Mouse (Mus musculus) hindbrain, postnatal 0 days (tissue): ENCODE data around the gene Vps39. TPM values are rescaled to one million over a fixed set of nuclear protein-coding genes. Genes with fewer than 3 reads are reported as not detected.

Experiments
- ATAC-seq: fragments of 200-750 bp; cut with Nextera tagmentation; 2 replicates; pipeline ENCODE4 v1.8.0; 2017; ENCODE audit warnings: mild to moderate bottlenecking, moderate TSS enrichment, moderate library complexity
- DNase-seq: peaks from one replicate; pipeline ENCODE4 v3.0.0-alpha.2; 2015; ENCODE audit warnings: low spot score
- H3K27ac ChIP-seq: fragments of 300-500 bp; sonication (generic); 2 replicates; pipeline ENCODE4 v1.5.1; 2014; ENCODE audit warnings: mild to moderate bottlenecking
- H3K27me3 ChIP-seq: fragments of 300-500 bp; sonication (generic); 2 replicates; pipeline ENCODE4 v1.6.1; 2014; ENCODE audit warnings: low read length, mixed read lengths; ENCODE audit not compliant: insufficient read depth
- H3K36me3 ChIP-seq: fragments of 300-500 bp; sonication (generic); 2 replicates; pipeline ENCODE4 v1.6.1; 2014; ENCODE audit warnings: low read length, mixed read lengths; ENCODE audit not compliant: insufficient read depth
- H3K4me1 ChIP-seq: fragments of 300-500 bp; sonication (generic); 2 replicates; pipeline ENCODE4 v1.6.1; 2014; ENCODE audit warnings: antibody characterized with exemption, low read length, mixed read lengths; ENCODE audit not compliant: insufficient read depth
- H3K4me2 ChIP-seq: fragments of 300-500 bp; sonication (generic); 2 replicates; pipeline ENCODE4 v1.6.1; 2014; ENCODE audit warnings: low read depth, mild to moderate bottlenecking, low read length, moderate library complexity, mixed read lengths
- H3K4me3 ChIP-seq: fragments of 300-500 bp; sonication (generic); 2 replicates; pipeline ENCODE4 v1.5.1; 2014; ENCODE audit warnings: low read length
- H3K9ac ChIP-seq: fragments of 300-500 bp; sonication (generic); replicated peaks from 2 replicates; pipeline ENCODE4 v1.6.1; 2014; ENCODE audit warnings: mild to moderate bottlenecking, low read length, moderate library complexity, mixed read lengths
- H3K9me3 ChIP-seq: fragments of 300-500 bp; sonication (generic); 2 replicates; pipeline ENCODE4 v1.6.1; 2016; ENCODE audit warnings: low read length, mixed read lengths
- CTCF ChIP-seq: IDR thresholded peaks from 2 replicates; pipeline ENCODE4 v1.5.1; 2016; ENCODE audit warnings: antibody characterized with exemption, control low read depth, low read depth
- WGBS: fragments of 180-500 bp; shearing (Covaris S2); extraction: QIAGEN DNeasy Blood & Tissue Kit; methylation state at CpG from one replicate; pipeline ENCODE4 v1.1.7; 2014; 5-methylcytosine and 5-hydroxymethylcytosine counted together
- polyA plus RNA-seq: library from polyadenylated mRNA; unstranded; fragments of >200 nt; fragmentation: Nextera tagmentation; extraction: Ambion mirVana; gene quantifications from 2 replicates; pipeline ENCODE4 v1.2.1, GENCODE M21; 2015
- total RNA-seq: library from RNA; depleted of rRNA; stranded (reverse); fragments of >200 nt; gene quantifications from 2 replicates; pipeline ENCODE4 v1.2.3, GENCODE M21; 2014; rRNA removed

Gene Vps39
- total and polyA plus RNA-seq, 2 experiments from 2014 or later = 32.2 to 67.4 TPM

DNA sequence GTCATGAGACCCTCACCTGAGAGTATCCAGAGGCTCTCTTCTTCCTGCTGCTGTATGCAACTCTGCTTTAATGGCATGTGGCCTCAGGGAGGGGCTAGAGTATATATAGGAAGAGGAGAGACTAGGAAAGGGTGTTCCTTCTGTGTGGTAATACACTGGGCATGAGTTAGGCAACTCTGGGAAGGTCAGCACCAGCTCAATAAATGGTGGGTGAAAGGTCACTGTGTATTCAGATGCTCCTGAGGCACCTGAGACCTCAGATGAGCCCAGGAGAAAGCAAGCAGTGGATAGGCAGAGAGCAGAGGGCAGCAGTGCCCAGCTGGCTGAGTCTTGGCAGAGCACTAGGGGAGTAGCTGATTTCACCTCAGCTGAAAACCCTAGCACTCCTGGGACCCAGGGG lies 68.2 kb downstream of the Vps39 start:
- no peaks in the 10 kb centered on the region for H3K4me1 ChIP-seq
- TF ChIP-seq CTCF = no peak
- H3K4me2 ChIP-seq = no peak overlapping the region
- H3K4me3 ChIP-seq = no peak overlapping the region
- H3K27me3 ChIP-seq = no peaks in the 10 kb centered on the region
- no peak overlapping the region for H3K9ac ChIP-seq
- no peak overlapping the region for H3K27ac ChIP-seq
- DNase-seq (no peak), ATAC-seq (no peak)
- no peaks in the 10 kb centered on the region for H3K9me3 ChIP-seq
- no peaks in the 10 kb centered on the region for H3K36me3 ChIP-seq

DNA sequence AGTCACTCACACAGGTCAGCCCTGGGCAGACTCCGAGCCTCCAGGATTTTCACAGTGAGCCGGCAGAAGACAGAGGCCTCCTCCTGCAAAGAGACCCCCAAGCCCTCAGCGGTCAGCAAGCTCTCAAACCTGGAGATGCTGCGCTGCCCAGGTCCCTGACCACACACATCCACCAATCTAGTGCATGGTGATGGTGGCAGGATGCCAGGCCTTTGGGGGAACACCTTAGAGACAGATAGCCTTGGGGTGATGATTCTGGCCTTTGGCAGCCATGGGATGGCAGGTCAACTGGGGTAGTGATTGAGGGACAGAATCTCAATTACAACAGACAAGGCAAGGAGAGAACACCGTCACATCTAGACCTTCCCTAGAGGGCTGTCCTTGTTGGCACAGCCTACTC lies 68.8 kb downstream of the Vps39 start:
- WGBS = 86% methylated on average over 5 of the region's 5 CpGs
- Histone ChIP-seq H3K36me3 (no peaks in the 10 kb centered on the region), H3K4me2 (no peak overlapping the region), H3K27me3 (no peaks in the 10 kb centered on the region), H3K9me3 (no peaks in the 10 kb centered on the region), H3K4me1 (no peaks in the 10 kb centered on the region), H3K9ac (no peak overlapping the region), H3K27ac (no peak overlapping the region), H3K4me3 (no peak overlapping the region)
- TF ChIP-seq CTCF = no peak
- DNase-seq (no peak), ATAC-seq (no peak)

DNA sequence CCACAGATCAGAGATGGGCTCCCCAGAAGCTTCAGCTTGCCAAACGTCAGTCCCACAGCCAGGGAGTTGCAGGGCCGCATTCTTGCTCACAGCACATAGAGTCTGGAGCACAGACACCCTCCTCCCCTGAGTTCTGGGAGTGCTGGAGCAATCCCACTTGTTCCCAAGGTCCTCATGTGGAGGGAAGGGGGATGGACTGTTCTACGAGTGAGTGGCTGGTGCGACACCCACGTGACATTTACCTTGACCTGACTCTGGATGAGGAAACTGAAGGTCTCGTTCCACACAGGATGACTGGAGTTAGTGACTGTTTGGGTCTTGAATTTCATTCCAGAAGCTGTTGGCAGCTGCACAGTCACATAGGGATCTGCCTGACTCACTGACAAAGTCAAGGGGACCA lies 69.4 kb downstream of the Vps39 start:
- H3K27ac ChIP-seq = no peak overlapping the region
- ATAC-seq (no peak), DNase-seq (no peak)
- H3K4me2 ChIP-seq = no peak overlapping the region
- no peaks in the 10 kb centered on the region for H3K36me3 ChIP-seq
- no peak for TF ChIP-seq CTCF
- 62% methylated on average over 6 of the region's 6 CpGs for WGBS
- no peaks in the 10 kb centered on the region for H3K4me1 ChIP-seq
- no peaks in the 10 kb centered on the region for H3K9me3 ChIP-seq
- H3K27me3 ChIP-seq = no peaks in the 10 kb centered on the region
- no peak overlapping the region for H3K4me3 ChIP-seq
- no peak overlapping the region for H3K9ac ChIP-seq

DNA sequence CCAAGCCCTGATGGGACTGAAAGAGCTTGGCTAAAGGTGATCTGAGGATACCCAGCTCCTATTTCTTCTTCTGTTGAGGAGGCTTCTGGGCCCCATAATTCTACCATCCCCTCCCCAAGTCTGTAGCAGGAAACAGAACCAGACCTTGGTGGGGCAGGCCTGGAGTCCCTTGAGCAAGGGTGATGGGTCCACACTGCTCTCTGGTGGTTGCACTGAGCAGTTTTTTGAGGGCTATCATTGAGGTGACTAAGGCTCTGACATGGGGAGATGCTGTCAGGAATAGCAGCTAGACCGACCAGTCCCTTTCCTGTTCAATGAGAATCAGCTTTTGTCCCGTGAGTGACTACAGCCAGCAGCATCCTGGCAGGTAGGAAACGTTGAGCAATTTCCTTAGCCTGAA lies 71.7 kb downstream of the Vps39 start:
- no peaks in the 10 kb centered on the region for H3K4me1 ChIP-seq
- peak; percentile 42 for TF ChIP-seq CTCF
- no peak overlapping the region for H3K4me2 ChIP-seq
- H3K4me3 ChIP-seq = no peak overlapping the region
- H3K9me3 ChIP-seq = no peaks in the 10 kb centered on the region
- no peaks in the 10 kb centered on the region for H3K36me3 ChIP-seq
- 56% methylated on average over 3 of the region's 3 CpGs for WGBS
- H3K9ac ChIP-seq = no peak overlapping the region
- H3K27ac ChIP-seq = no peak overlapping the region
- no peaks in the 10 kb centered on the region for H3K27me3 ChIP-seq
- ATAC-seq (no peak), DNase-seq (no peak)

DNA sequence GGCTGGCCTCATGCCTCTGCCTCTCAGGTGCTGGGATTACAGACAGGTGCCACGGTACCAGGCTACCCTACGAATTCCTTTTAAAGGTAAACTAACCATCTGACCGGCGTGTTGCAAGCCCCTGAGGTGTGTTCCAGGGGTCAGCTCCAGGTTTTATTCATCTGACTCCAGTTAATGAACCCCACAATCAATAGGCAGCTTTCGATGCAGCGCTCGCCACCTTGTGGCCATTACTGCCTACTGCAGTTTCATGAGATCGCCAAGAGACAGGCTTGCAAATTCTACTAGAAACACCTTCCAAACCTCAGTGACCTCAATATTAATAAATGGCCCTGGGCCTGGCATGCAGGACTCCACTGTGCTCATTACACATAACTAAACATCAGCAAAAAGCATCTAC lies 73.0 kb downstream of the Vps39 start:
- 18% methylated on average over 8 of the region's 8 CpGs for WGBS
- H3K4me3 ChIP-seq = no peak overlapping the region
- ATAC-seq (peak; percentile 21; the same call in 1 of the 2 replicates), DNase-seq (peak; percentile 78)
- no peak overlapping the region for H3K4me2 ChIP-seq
- H3K4me1 ChIP-seq = no peaks in the 10 kb centered on the region
- no peaks in the 10 kb centered on the region for H3K27me3 ChIP-seq
- no peaks in the 10 kb centered on the region for H3K9me3 ChIP-seq
- H3K27ac ChIP-seq = no peak overlapping the region
- no peaks in the 10 kb centered on the region for H3K36me3 ChIP-seq
- H3K9ac ChIP-seq = no peak overlapping the region
- peak; percentile 90 for TF ChIP-seq CTCF

DNA sequence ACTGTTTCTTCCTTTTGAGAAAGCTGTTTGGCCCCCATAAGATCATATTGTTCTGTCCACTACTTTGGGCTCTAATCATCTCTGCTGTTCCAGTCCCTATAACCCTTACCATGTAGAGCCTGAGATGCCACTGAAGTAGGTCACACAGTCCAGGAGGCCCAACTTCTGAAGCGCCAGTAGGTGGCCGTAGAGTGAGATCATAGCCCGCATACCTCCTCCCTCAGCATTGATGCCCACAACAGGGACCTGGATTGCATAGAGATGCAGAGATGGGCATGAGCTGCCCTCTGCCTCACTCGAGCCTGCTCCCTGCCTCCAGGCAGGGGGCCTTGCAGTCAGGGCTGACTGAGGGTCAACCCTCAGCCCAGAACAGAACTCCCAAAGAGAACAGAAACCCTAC lies 76.0 kb downstream of the Vps39 start:
- WGBS = 74% methylated on average over 4 of the region's 4 CpGs
- H3K27ac ChIP-seq = no peak overlapping the region
- H3K27me3 ChIP-seq = no peaks in the 10 kb centered on the region
- no peak for DNase-seq
- H3K4me1 ChIP-seq = no peaks in the 10 kb centered on the region
- H3K9me3 ChIP-seq = no peaks in the 10 kb centered on the region
- H3K4me2 ChIP-seq = no peak overlapping the region
- H3K36me3 ChIP-seq = no peaks in the 10 kb centered on the region
- no peak overlapping the region for H3K4me3 ChIP-seq
- no peak overlapping the region for H3K9ac ChIP-seq
- ATAC-seq = no peak
- no peak for TF ChIP-seq CTCF

DNA sequence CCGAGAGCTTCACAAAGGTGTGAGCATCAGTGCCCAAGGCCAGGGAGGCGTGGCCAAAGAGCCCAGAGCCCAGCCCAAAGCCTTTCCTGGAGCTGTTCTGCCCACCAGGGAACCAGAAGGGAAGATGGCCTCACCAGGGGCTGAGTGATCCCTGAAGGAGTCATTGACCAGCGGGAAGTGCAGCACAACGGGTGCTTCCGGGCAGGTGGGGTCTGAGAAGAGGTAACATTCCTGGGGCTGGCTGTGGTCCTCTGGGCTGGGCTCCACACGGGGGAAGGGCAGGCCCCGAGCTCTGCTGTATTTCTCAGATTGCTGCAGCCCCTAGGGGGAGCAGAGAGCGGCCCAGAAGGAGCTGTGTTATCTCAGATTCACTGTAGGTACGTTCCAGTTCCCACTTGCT lies 84.3 kb downstream of the Vps39 start:
- no peaks in the 10 kb centered on the region for H3K27me3 ChIP-seq
- 2% methylated on average over 9 of the region's 9 CpGs for WGBS
- H3K36me3 ChIP-seq = no peaks in the 10 kb centered on the region
- TF ChIP-seq CTCF = peak; percentile 50
- no peaks in the 10 kb centered on the region for H3K9me3 ChIP-seq
- peak; percentile 19 for DNase-seq
- no peak for ATAC-seq
- H3K4me2 ChIP-seq = peak overlapping the region; percentile 13; the same call in 1 of the 2 replicates
- H3K27ac ChIP-seq = no peak overlapping the region
- H3K4me1 ChIP-seq = no peaks in the 10 kb centered on the region
- no peak overlapping the region for H3K4me3 ChIP-seq
- no peak overlapping the region for H3K9ac ChIP-seq

Other genes with a start within 250 kb of the Vps39 start
- 6.3 and 7.1 TPM in 2 replicates for gene Ehd4, start 198.5 kb downstream of the Vps39 start, total RNA-seq
- gene Ehd4, start 198.5 kb downstream of the Vps39 start, polyA plus RNA-seq = 24.6 and 25.2 TPM in 2 replicates
- gene Pla2g4e, start 107.8 kb downstream of the Vps39 start, total RNA-seq = 14.9 and 15.0 TPM in 2 replicates
- gene Pla2g4e, start 107.8 kb downstream of the Vps39 start, polyA plus RNA-seq = 6.7 and 8.0 TPM in 2 replicates
- gene Pla2g4d, start 63.9 kb downstream of the Vps39 start, total RNA-seq = 0.14 and 0.16 TPM in 2 replicates
- 0.20 TPM in 2 replicates for gene Pla2g4d, start 63.9 kb downstream of the Vps39 start, polyA plus RNA-seq
- not detected in 2 replicates for gene Pla2g4f, start 39.0 kb downstream of the Vps39 start, total RNA-seq
- gene Pla2g4f, start 39.0 kb downstream of the Vps39 start, polyA plus RNA-seq = not detected in 2 replicates
- 7.5 and 10.5 TPM in 2 replicates for gene Ganc, start 50.8 kb upstream of the Vps39 start, total RNA-seq
- 8.2 and 9.1 TPM in 2 replicates for gene Ganc, start 50.8 kb upstream of the Vps39 start, polyA plus RNA-seq
- gene Tmem87a, start 51.0 kb upstream of the Vps39 start, total RNA-seq = 23.2 and 25.0 TPM in 2 replicates
- gene Tmem87a, start 51.0 kb upstream of the Vps39 start, polyA plus RNA-seq = 7.4 and 7.9 TPM in 2 replicates
- gene Capn3, start 102.9 kb upstream of the Vps39 start, total RNA-seq = 0.42 and 5.5 TPM in 2 replicates
- 1.2 TPM in 2 replicates for gene Capn3, start 102.9 kb upstream of the Vps39 start, polyA plus RNA-seq
- 58.9 and 61.5 TPM in 2 replicates for gene Zfp106, start 210.7 kb upstream of the Vps39 start, total RNA-seq
- 40.3 and 41.6 TPM in 2 replicates for gene Zfp106, start 210.7 kb upstream of the Vps39 start, polyA plus RNA-seq
- 14.7 and 20.7 TPM in 2 replicates for gene Snap23, start 214.5 kb upstream of the Vps39 start, total RNA-seq
- gene Snap23, start 214.5 kb upstream of the Vps39 start, polyA plus RNA-seq = 10.7 and 13.1 TPM in 2 replicates